Mouse (Mus musculus) T-cell, adult 2 months (primary cell): ENCODE measurements around the gene Ssu2.

Experiments
- DNase-seq: peaks from one replicate; pipeline ENCODE4 v3.0.0; 2022; ENCODE audit warnings: low spot score

Ssu2 gene

DNA sequence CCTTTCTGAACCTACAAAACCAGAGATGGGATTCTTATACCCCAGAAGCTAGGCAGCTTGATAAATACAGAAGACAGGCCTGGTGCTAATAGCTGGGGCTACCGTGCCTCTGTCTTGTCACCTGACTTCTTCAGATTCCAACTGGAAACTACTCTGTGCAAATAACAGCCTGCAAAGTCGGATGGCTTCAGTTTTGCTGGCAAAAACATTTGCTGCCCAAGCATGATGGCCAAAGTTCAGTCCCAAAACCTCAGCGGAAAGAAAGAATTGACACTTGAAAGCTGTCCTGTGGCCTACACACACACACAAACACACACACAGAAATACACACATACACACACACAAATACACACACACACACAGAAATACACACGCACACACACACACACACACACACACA is 48.8 kb downstream of the Ssu2 start:
- no peak for DNase-seq

DNA sequence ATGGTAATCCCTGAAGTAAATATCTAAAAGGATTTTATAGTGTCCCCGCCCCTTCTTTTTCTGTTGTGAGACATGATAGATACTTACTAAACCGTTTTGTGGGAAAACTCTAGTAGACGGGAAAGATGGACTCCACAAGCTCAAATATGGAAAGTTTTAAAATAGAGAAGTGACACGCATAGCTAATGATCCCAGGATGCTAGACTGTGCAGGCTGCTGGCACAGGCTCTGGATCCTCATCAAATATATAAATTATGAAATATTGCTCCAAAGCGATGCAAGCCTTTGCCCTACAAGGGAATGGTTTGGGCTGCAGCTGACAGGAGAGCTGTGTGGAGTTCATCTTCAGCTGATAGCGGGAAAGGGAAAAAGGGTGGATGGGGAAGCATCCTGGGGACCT is 50.2 kb downstream of the Ssu2 start:
- DNase-seq, result no peak

DNA sequence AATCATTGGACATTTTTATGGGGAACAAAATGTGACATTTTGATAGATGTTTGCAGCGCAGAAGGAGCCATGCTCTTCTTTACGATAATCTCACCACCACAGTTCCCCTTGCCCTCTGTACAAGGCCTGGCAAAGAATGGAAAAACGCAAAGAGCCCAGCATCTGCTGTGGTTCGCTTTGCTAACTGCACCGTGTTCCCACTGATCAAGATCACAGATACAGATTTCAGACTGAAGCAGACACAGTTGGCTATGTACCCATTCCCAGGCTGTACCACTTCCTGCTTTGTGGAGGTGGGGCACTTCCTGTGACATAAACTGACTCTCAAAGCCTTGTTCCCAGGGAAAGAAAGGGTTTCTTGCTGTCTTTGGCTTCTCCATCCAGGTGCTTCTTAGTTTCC is 53.9 kb downstream of the Ssu2 start:
- no peak for DNase-seq

DNA sequence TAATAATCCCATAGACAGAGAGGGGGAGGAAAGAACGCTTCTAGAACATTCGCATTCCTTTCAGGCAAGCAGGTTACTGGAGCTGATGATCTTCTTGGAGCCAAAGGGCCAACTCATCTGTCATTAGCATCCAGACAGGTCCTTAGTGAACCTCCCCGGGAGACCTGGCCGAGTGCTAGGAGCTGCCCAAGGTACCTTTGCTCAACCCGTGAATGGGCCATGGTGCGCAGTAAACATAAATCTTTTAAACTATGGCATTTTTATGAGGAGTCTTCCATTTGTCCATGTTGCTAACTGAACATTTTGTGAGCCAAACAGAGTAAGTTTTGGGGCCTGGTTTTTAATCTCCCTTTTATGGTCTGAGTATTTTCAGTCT is 56.6 kb downstream of the Ssu2 start:
- DNase-seq, result no peak

DNA sequence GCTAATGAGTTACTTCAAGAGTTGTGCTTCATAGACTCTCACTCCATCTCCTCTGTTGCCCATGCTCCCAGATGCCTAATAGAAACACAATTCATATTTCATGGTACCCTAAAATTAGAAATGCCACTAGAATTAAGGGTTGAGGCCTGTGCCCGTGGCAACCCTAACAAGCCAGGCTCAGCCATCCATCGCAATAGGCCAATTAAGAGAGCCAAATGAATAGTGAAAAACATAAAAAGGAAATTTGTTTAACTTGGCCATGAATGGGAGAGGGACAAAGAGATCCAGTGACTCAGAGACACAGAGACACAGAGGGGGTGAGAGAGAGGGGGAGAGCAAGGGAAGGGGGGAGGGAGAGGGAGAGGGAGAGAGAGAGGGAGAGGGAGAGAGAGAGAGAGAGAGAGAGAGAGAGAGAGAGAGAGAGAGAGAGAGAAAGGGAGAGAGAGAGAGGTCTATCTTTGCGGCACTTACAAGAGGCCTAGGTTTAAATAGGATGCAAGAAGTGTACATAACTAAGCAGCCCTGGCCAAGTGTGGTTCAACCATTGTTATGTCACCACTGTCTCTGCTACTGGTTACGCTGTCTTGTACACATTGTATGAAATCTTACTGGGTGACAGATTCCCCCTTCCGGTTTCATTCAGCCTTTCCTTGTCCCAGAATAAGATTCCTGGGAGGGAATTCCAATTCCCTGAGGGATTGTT is 57.2 kb downstream of the Ssu2 start:
- DNase-seq, result no peak

DNA sequence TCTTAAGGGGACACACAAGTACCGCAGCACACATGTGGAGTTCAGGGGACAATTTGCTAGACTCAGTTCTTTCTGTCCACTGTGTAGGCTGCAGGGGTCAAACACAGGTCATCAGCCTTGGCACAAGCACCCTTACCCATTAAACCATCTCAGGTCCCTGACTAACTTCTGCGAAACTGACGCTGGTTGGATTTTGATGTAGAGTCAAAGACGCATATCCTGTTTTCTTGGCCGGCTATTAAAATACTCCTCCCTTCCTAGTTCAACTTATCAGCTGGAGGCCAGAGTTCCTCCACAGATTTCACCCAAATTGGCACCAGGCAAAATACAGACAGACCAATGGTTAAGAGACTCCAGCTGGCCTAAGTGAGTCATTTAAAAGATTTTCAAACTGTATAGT is 60.0 kb downstream of the Ssu2 start:
- DNase-seq, result no peak

DNA sequence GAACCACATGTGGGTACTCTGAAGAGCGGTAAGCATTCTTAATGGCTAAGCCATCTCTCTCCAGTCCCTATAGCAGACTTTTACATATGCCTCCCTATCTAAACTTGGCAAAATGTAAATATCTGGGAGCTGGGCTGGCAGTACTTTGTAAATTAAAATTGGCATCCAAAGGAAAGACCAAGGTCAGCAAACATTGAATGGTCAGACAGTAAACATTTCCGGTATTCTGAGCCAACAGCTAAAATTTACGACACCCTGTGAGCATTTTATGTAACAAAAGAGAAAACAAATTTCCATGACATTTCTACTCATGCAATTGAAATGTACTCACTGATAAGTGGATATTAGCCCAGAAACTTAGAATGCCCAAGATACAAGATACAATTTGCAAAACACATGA is 62.6 kb downstream of the Ssu2 start:
- DNase-seq, result no peak

DNA sequence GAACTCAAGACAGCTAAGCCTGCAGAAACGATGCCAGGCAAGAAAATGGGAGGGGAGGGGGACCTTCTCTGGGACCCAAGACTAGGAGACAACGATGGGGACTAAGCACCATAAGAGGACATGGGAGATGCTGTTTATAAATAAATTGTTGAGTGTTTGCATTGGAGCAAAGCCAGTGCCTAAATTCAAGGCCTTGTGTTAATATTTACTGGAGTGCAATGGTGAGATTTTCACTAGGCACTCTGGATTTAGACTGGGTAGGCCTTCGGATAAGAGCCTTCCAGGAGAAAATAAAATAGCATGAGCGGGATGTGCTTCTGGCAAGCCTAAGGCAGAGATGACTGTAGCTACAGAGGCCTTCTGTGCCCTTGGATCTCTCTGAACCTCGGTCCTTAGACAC is 64.9 kb downstream of the Ssu2 start:
- no peak for DNase-seq

DNA sequence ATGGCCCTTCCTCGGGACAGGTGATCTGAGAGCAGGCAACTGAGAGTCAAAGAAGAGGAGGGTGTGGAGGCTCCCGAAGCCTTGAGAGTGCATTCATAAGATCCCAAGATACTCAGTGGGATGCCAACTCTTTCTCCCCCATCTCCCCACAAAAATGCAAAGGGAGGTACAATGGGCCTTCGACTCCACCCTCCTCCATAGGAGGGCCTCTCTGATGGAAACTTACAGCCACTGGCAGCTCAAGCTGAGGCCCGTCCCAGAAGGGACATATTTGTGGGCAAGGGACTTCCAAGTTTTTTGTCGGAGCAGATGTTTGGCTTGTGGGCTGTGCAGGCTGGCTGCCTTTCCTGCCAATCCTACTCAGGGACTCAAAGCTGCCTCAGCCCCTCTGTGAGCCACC is 67.1 kb downstream of the Ssu2 start:
- no peak for DNase-seq

DNA sequence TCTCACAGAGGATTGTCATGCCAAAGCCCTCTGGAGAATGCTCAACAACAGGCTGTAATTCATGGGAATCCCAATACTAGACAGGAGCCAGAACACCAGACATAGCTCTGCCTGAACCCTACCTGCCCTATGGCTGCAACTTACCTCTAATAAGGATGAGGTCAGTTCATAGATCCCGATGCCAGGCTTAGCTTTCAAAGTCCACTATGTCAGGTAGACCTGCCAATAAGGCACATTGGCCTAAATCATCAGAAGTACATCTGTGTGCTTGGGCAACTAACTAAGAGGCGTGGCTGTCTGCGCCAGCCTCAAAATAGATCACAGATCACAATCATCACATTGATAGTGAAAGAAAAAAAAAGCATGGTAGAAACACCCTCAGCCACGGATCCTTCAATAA is 68.4 kb downstream of the Ssu2 start:
- DNase-seq, result no peak

DNA sequence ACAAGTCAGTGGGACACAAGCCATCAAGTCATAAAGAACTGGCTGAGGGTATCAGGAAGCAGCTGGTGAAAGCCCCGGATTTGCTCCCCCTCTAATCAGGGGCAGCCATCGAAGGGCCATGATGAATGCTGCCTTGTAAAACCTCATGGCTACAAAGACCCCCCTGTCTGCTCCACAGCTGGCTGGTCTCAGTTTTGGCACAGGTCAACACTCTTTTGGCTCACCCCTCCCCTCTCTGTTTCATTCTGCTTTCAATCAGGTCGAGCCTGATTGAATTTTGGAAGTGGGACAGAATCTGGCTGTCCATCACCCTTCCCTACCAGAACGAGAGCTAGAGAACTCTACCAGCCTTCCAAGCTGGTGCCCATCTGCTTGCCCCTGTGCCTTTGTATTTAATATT is 76.4 kb downstream of the Ssu2 start:
- no peak for DNase-seq

DNA sequence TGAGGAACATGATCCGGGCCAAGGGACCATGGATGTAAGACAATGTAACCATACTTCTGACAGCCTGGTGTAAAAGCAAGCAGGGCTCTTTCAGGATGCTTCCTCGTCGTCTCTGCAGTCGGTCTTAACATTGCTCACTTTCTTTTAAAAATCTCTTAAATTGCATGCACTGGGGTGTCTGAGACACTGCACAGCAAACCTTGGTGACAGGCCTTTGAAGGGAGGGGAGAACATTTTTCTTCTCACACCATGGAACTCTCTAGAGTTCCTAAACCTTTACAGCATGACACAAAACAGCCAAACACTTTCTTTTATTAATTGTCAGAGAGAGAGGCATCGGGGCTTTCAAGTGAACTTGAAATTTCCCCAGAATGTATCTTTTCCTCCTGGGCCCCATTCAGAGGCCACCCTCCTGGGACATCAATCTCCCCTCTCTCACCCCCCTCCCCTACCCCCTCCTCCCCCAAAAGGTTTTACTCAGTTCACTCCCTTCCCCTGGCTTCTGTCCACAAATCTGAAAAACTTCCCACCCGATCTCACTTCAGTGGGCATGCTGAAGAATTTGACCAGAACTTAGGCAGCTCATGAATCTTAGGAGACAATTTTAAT is 78.4 kb downstream of the Ssu2 start:
- DNase-seq, result no peak
